Mouse (Mus musculus) B cell, adult 2 months (primary cell): ENCODE data around the gene Vmn1r22.
"Not testable (repeated sequence)": the region's sequence is repeated elsewhere in the genome, so short reads cannot be mapped to it uniquely, and the experiment has no call there.

Experiments
- DNase-seq, 2 experiments: peaks; one replicate each; pipeline ENCODE4 v3.0.0; 2022

Gene Vmn1r22

DNA sequence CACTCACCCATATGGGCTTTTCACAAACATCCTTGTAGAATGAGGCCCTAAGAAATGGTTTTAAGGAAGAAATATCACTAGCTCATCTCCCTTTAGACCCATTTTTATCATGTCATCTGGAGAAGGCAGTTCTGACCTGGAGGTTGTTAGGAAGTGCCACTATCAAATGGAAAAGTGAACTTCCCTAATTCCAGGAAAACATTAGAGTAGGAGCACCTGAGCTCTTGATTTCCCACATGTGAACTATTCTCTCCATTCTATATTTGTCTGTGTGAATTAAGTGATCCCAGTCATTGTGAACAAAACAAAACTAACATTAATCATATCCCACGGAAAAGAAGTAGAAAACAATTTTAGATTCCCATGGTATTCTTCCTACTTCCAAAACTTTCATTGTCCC lies at the start of gene Vmn1r22:
TSS of gene Vmn1r22 (minus strand) at position 101 of the 400 bp plus-strand sequence.
- no peak for DNase-seq

DNA sequence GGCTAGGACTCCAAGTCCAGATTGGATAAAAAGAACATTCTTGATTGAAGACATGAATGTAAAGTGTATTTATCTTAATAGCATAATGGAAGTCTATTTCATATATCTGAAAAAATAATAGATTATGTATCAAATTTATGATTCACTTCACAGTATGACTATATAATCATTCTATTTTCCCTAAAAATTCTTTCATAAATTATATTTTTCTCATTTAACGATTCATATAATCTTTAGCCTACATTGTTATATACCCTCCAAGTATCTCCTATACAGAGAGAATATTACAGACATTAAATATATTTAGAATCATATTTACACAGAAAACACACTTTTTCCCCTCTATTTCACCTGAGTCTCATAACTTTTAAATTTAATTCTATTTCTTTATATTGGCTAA lies 18.9 kb upstream of the Vmn1r22 start, which contains the start of gene Vmn1r23:
TSS of gene Vmn1r23 (minus strand) at position 101 of the 400 bp plus-strand sequence.
- no peak for DNase-seq

DNA sequence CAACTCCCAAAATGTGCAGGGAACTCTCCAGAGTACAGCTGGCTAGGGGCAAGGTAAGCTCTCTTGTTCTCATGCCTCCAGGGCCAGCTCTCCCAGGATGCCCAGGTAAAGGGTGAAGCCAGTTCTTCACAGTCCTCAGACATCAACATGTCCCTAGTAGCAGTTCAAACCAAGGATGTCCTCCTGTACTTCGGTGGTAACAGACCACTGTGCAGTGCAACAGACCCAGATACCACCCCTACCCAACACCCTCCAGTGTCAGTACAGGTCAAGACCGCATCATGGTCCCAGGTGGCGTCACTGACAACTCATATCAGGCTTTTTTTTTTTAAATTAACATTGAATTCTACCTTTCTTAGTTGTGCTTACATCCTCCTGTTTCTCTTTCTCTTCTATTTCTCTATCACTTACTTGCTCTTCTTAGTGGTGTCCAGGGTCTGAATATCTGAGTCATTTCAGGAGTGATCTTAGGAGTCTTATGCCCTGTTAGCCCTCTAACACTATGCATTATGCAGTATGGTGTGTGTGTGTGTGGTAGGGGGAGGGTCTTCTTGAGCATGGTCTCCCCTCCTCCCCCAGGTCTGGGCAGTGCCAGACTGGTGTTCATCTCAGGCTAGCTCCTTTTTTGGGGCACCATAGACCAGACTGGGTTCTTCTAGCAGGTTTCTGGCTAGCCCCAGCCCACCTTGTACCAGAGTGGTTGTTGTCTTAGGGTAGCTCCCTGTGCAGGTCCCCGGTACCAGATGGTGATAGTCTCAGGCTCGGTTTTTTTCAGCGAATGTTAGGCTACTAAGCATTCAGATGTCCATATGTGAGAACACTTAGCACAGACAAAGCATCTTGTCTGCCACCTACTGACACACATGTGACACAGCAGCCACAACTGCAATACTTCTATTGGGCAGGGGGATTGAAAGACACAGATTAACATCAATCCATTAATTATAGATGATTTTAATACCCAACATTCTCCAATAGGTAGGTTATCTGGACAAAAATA lies 48.5 kb downstream of the Vmn1r22 start:
- peak; percentile 27 to 46 for DNase-seq

DNA sequence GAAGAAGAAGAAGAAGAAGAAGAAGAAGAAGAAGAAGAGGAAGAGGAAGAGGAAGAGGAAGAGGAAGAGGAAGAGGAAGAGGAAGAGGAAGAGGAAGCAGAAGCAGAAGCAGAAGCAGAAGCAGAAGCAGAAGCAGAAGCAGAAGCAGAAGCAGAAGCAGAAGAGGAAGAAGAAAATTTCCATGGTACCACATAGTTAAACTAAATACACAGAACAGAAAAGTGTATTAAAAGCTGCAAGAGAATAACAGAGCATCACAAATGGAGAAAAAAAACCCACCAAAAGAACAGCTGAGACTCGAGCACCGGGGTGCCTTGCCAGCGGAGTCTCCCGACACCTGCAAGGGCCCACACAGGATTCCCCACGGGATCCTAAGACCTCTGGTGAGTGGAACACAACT lies 56.7 kb downstream of the Vmn1r22 start:
- not testable (repeated sequence) for DNase-seq

DNA sequence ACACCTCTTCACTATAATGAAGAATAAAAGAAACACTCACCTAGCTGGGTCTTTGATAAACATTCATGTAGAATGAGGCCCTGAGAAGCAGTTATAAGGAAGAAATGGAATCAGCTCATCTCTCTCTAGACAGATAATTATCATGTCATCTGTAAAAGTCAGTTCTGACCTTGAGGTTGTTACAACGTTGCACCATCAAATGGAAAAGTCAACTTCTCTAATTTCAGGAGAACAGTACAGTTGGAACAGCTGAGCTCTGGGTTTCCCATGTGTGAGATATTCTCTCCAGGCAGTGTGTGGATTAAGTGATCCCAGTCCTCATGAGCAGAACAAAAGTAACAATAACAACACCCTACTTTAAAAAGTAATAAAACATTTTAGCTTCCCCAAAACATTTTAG lies 57.5 kb downstream of the Vmn1r22 start, which contains the start of gene Vmn1r21:
TSS of gene Vmn1r21 (minus strand) at position 58 of the 400 bp plus-strand sequence.
- DNase-seq, result no peak
